Mouse (Mus musculus): ENCODE data around the gene Cldn14. TPM values are rescaled to one million over a fixed set of nuclear protein-coding genes. Genes with fewer than 3 reads are reported as not detected.

Cldn14 gene
- polyA plus RNA-seq, 1 experiment from 2014 or later = 0.17 TPM

- H3K9me3 ChIP-seq (replicated peaks) = no peaks in the 10 kb centered on the region
- H3K27me3 ChIP-seq = no peaks in the 10 kb centered on the region
- H3K4me1 ChIP-seq = no peaks in the 10 kb centered on the region
- no peak overlapping the region for H3K27ac ChIP-seq
- ATAC-seq (ENCODE audit: low FRiP score) = no peak
- peak overlapping the region; percentile 44 for H3K4me2 ChIP-seq (replicated peaks)
- peak overlapping the region; percentile 38; the same call in 1 of the 2 replicates for H3K9ac ChIP-seq
- peak overlapping the region; percentile 18; the same call in 1 of the 2 replicates for H3K4me3 ChIP-seq
- no peaks in the 10 kb centered on the region for H3K36me3 ChIP-seq
- 40% methylated on average over 10 of the region's 10 CpGs for WGBS
These were observed 35.5 kb downstream of the Cldn14 start for GRCm38 (mm10) chr16:93973123-93973522.

- 59% methylated on average over 11 of the region's 11 CpGs for WGBS
These were observed 37.6 kb downstream of the Cldn14 start for GRCm38 (mm10) chr16:93971046-93971445.

DNA sequence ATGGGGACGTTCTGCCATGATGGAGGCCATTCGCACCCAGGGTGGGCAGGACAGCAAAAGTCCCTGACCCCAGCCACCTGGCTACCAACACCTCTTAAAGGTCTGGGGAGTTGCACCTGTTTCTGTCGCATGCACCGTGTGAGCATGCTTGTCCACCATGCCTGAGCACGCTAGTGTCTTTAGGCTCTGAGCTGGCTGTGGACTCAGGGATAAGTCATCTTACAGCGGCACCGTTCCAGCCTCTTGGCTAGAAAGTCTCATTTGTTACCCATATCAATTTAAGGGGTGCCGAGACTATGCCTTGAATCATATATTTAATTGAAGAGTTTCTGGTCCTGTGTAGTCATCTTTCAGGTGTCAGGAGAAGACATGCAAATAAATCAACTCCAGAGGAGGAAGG lies 40.7 kb downstream of the Cldn14 start:
- no peak for ATAC-seq (ENCODE audit: low FRiP score)
- Histone ChIP-seq H3K4me1 (no peaks in the 10 kb centered on the region), H3K4me2 (replicated peaks) (no peak overlapping the region), H3K9me3 (replicated peaks) (no peaks in the 10 kb centered on the region), H3K4me3 (no peak overlapping the region), H3K9ac (no peak overlapping the region), H3K36me3 (no peaks in the 10 kb centered on the region), H3K27ac (no peak overlapping the region), H3K27me3 (no peaks in the 10 kb centered on the region)
- WGBS = 92% methylated on average over 8 of the region's 8 CpGs

More at GRCm38 (mm10) chr16:93971046-93971445, 37.6 kb downstream of the Cldn14 start:
- H3K4me1 ChIP-seq = no peaks in the 10 kb centered on the region
- no peak for ATAC-seq (ENCODE audit: low FRiP score)
- H3K9me3 ChIP-seq (replicated peaks) = no peaks in the 10 kb centered on the region
- no peak overlapping the region for H3K27ac ChIP-seq
- H3K27me3 ChIP-seq = no peaks in the 10 kb centered on the region
- H3K36me3 ChIP-seq = no peaks in the 10 kb centered on the region
- no peak overlapping the region for H3K9ac ChIP-seq
- no peak overlapping the region for H3K4me2 ChIP-seq (replicated peaks)
- no peak overlapping the region for H3K4me3 ChIP-seq

DNA sequence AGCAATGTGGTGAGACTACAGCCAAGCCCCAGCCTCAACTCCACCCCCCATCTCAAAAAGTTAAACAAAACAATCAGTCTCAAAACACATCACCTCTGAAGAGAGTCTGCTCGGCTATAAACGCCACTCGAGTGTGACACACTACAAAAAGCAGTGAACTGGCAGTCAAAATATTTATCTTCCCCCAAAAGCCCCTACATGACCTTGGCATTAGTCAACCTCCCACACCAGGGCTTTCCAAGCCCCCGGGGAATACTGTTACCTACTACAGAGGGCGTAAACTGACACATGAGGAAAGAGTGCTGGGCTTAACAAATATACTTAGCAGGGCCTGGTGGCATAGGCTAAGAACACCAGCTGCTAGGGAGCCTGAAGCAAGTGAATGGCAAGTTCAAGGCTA lies 46.4 kb downstream of the Cldn14 start:
- no peak overlapping the region for H3K4me2 ChIP-seq (replicated peaks)
- H3K27ac ChIP-seq = no peak overlapping the region
- no peak overlapping the region for H3K9ac ChIP-seq
- ATAC-seq (ENCODE audit: low FRiP score) = no peak
- no peaks in the 10 kb centered on the region for H3K4me1 ChIP-seq
- no peak overlapping the region for H3K4me3 ChIP-seq
- no peaks in the 10 kb centered on the region for H3K36me3 ChIP-seq
- WGBS = 59% methylated on average over 5 of the region's 5 CpGs
- no peaks in the 10 kb centered on the region for H3K9me3 ChIP-seq (replicated peaks)
- no peaks in the 10 kb centered on the region; the same call in 1 of the 2 replicates for H3K27me3 ChIP-seq

- Histone ChIP-seq H3K9ac (no peak overlapping the region), H3K4me3 (no peak overlapping the region), H3K4me2 (replicated peaks) (no peak overlapping the region), H3K27ac (no peak overlapping the region), H3K27me3 (no peaks in the 10 kb centered on the region; the same call in 1 of the 2 replicates), H3K9me3 (replicated peaks) (no peaks in the 10 kb centered on the region), H3K36me3 (no peaks in the 10 kb centered on the region), H3K4me1 (peaks cover 7% of the 10 kb centered on the region; the same call in 1 of the 2 replicates)
- 85% methylated on average over 11 of the region's 11 CpGs for WGBS
- no peak for ATAC-seq (ENCODE audit: low FRiP score)
These were observed 47.5 kb downstream of the Cldn14 start for GRCm38 (mm10) chr16:93961099-93961646.

DNA sequence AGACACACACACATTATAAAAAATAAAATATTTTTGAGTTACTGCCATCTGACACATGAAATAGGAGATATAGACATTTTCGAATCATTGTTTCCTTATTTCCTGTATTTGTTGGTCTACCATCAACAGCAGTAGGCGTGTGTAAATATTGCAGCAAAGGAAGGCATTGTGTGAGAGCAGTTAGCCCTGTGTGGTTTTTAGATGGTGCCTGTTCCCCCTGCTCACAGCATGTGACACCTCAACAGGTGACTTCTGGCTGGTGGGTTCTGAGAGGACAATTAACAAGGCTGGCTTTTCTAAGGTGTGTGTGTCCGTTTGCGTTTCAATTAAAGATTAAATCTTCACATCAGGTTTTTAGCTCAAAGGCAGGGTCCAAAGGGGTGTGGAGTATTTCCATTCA lies 48.1 kb downstream of the Cldn14 start:
- Histone ChIP-seq H3K4me2 (replicated peaks) (no peak overlapping the region), H3K36me3 (no peaks in the 10 kb centered on the region), H3K4me1 (peaks cover 7% of the 10 kb centered on the region; the same call in 1 of the 2 replicates), H3K27ac (no peak overlapping the region), H3K4me3 (no peak overlapping the region), H3K9ac (no peak overlapping the region), H3K9me3 (replicated peaks) (no peaks in the 10 kb centered on the region), H3K27me3 (no peaks in the 10 kb centered on the region; the same call in 1 of the 2 replicates)
- WGBS = 83% methylated on average over 4 of the region's 4 CpGs
- ATAC-seq (ENCODE audit: low FRiP score) = no peak

DNA sequence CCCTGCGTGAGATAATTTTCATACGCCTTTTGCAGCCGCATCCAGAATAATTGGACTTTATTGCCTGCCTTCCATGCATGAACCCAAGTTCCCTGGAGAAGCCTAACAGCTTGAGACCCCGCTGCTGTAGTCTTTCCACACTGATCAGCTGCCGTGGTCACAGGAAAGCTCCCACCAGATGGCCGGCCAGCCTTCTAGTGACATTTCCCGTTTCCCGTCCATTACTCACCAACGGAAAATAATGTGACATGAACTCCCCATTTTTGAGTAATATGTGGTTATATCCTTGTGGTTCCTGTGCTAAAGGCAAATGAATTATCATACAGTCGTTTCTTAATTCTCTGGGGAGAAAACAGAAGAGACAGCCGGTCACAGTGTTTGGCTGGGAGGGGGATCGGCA lies 51.2 kb downstream of the Cldn14 start:
- H3K27ac ChIP-seq = no peak overlapping the region
- no peak overlapping the region for H3K4me3 ChIP-seq
- H3K36me3 ChIP-seq = no peaks in the 10 kb centered on the region
- H3K9ac ChIP-seq = no peak overlapping the region
- no peak overlapping the region for H3K4me2 ChIP-seq (replicated peaks)
- peaks cover 7% of the 10 kb centered on the region; the same call in 1 of the 2 replicates for H3K4me1 ChIP-seq
- ATAC-seq (ENCODE audit: low FRiP score) = 0 out of 2 replicates have a peak, but pooled peaks have one; percentile 43
- 53% methylated on average over 12 of the region's 12 CpGs for WGBS
- H3K9me3 ChIP-seq (replicated peaks) = no peaks in the 10 kb centered on the region
- no peaks in the 10 kb centered on the region; the same call in 1 of the 2 replicates for H3K27me3 ChIP-seq

DNA sequence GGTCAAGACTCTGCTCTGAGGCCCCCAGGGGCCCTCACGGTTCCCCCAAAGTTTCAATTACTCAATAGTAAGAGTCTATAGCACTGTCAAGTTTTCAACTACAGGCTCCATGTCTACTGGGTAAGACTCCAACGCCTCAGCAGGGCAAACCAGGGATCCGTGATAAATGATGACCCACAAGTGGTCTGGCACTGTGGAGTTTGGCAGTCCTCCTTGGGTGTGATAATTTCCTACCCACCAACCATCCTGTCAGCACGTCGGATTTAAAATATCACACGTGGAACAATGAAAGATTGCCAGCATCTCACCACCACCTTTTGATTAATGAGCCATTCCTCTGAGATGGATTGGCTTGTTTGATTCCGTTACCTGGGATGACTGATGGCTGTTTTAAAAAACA lies 51.7 kb downstream of the Cldn14 start:
- 0 out of 2 replicates have a peak, but pooled peaks have one; percentile 26 for ATAC-seq (ENCODE audit: low FRiP score)
- Histone ChIP-seq H3K4me2 (replicated peaks) (no peak overlapping the region), H3K27me3 (no peaks in the 10 kb centered on the region; the same call in 1 of the 2 replicates)

GRCm38 (mm10) chr16:93947396-93947795 lies 61.2 kb downstream of the Cldn14 start:
- Histone ChIP-seq H3K27me3 (peaks cover 8% of the 10 kb centered on the region), H3K27ac (no peak overlapping the region), H3K36me3 (no peaks in the 10 kb centered on the region), H3K4me1 (no peaks in the 10 kb centered on the region), H3K9me3 (replicated peaks) (no peaks in the 10 kb centered on the region), H3K4me2 (replicated peaks) (no peak overlapping the region), H3K9ac (no peak overlapping the region), H3K4me3 (no peak overlapping the region)
- 88% methylated on average over 4 of the region's 4 CpGs for WGBS
- ATAC-seq (ENCODE audit: low FRiP score) = no peak

More for the DNA sequence above, 51.7 kb downstream of the Cldn14 start:
- WGBS = 72% methylated on average over 7 of the region's 7 CpGs
- Histone ChIP-seq H3K27ac (no peak overlapping the region), H3K9ac (no peak overlapping the region), H3K4me3 (no peak overlapping the region), H3K36me3 (no peaks in the 10 kb centered on the region), H3K4me1 (peaks cover 7% of the 10 kb centered on the region; the same call in 1 of the 2 replicates), H3K9me3 (replicated peaks) (no peaks in the 10 kb centered on the region)

- Histone ChIP-seq H3K4me3 (no peak overlapping the region), H3K9me3 (replicated peaks) (no peaks in the 10 kb centered on the region), H3K9ac (no peak overlapping the region), H3K4me2 (replicated peaks) (no peak overlapping the region), H3K27me3 (peaks cover 7% of the 10 kb centered on the region; the same call in 1 of the 2 replicates), H3K4me1 (no peaks in the 10 kb centered on the region), H3K36me3 (no peaks in the 10 kb centered on the region), H3K27ac (no peak overlapping the region)
- WGBS = 82% methylated on average over 6 of the region's 6 CpGs
- ATAC-seq (ENCODE audit: low FRiP score) = no peak
These were observed 64.3 kb downstream of the Cldn14 start for GRCm38 (mm10) chr16:93944301-93944700.

GRCm38 (mm10) chr16:93942796-93943502 lies 65.7 kb downstream of the Cldn14 start:
- Histone ChIP-seq H3K9me3 (replicated peaks) (no peaks in the 10 kb centered on the region), H3K27ac (no peak overlapping the region), H3K4me3 (no peak overlapping the region), H3K4me2 (replicated peaks) (no peak overlapping the region), H3K27me3 (peaks cover 7% of the 10 kb centered on the region; the same call in 1 of the 2 replicates), H3K9ac (no peak overlapping the region), H3K36me3 (no peaks in the 10 kb centered on the region), H3K4me1 (no peaks in the 10 kb centered on the region)
- 88% methylated on average over 10 of the region's 10 CpGs for WGBS
- no peak for ATAC-seq (ENCODE audit: low FRiP score)

DNA sequence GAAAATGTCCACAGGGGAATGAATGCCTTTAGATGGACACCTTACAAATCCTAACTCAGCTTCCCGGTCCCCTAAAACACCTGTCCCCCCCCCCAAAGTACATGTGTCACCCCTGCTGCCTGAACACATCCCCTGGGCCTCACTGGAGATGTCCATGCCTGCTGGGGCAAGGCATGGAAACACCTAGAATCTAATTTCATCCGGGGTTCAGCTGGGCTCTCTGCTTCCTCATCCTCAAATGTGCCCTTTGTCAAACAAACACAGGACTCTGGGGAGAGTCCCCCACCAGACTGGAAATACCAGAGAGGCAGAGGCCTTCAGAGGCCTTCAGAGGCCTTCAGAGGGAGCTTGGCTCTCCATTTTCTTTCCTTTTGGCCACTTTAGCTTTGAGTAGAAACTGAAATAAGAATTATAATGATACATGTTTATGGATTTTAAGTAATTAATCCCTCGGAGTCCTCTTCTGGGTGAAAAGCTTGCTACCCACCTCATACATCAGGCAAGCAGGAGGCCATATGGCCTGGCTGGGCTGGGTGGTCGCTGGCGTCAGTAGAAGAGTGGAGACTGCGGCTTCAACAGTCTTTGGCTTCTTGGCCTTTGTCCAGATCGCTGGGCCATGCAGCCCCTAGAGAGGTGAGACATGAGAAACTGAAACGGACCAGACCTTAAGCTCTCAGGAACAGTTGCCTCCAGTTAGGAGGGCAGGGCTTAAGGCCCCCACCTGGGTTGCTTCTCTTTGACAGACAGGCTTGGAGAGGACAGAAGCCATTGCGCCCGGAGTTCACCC lies 66.7 kb downstream of the Cldn14 start:
- no peak for ATAC-seq (ENCODE audit: low FRiP score)
- Histone ChIP-seq H3K9ac (no peak overlapping the region), H3K36me3 (no peaks in the 10 kb centered on the region), H3K4me2 (replicated peaks) (no peak overlapping the region), H3K4me1 (no peaks in the 10 kb centered on the region), H3K27me3 (peaks cover 16% of the 10 kb centered on the region), H3K4me3 (no peak overlapping the region), H3K27ac (no peak overlapping the region), H3K9me3 (replicated peaks) (no peaks in the 10 kb centered on the region)
- WGBS = 69% methylated on average over 10 of the region's 10 CpGs
